Mouse (Mus musculus) myocyte (in vitro differentiated cells): ENCODE data around the gene Plg. TPM values are rescaled to one million over a fixed set of nuclear protein-coding genes. Genes with fewer than 3 reads are reported as not detected.

ENCODE experiments used
- H3K27me3 ChIP-seq: one replicate; pipeline ENCODE4 v1.6.1; 2011; ENCODE audit not compliant: control insufficient read depth, insufficient read depth, insufficient read length
- H3K36me3 ChIP-seq: one replicate; pipeline ENCODE4 v1.6.1; 2011; ENCODE audit not compliant: control insufficient read depth, insufficient read depth
- H3K4me2 ChIP-seq: one replicate; pipeline ENCODE4 v1.6.1; 2011; ENCODE audit warnings: low read depth, control low read depth
- H3K4me3 ChIP-seq: one replicate; pipeline ENCODE4 v1.5.1; 2011; ENCODE audit warnings: mild to moderate bottlenecking, control low read depth, moderate library complexity
- H3K79me2 ChIP-seq: one replicate; pipeline ENCODE4 v1.6.1; 2011; ENCODE audit not compliant: control insufficient read depth, insufficient read depth
- H3ac ChIP-seq: one replicate; pipeline ENCODE4 v1.6.1; 2011; ENCODE audit not compliant: control insufficient read depth, insufficient read length
- CEBPB ChIP-seq: IDR thresholded peaks from 2 replicates; pipeline ENCODE4 v1.6.1; 2011; ENCODE audit warnings: mild to moderate bottlenecking, moderate library complexity; ENCODE audit not compliant: poor library complexity, insufficient read depth, severe bottlenecking
- E2F4 ChIP-seq: IDR thresholded peaks from one replicate; pipeline ENCODE4 v1.6.1; 2011; ENCODE audit warnings: mild to moderate bottlenecking, control low read depth, moderate library complexity; ENCODE audit not compliant: insufficient read depth
- MAX ChIP-seq: IDR thresholded peaks from one replicate; pipeline ENCODE4 v1.6.1; 2011; ENCODE audit warnings: low read depth, mild to moderate bottlenecking, control low read depth
- MYOD1 ChIP-seq, 3 experiments: IDR thresholded peaks; one replicate each; pipeline ENCODE4 v1.6.1; 2011; ENCODE audit warnings: control low read depth in 2 of 3, low read depth in 2 of 3, mild to moderate bottlenecking in 2 of 3, moderate library complexity in 1 of 3; ENCODE audit not compliant: insufficient read length in 2 of 3, control insufficient read depth in 1 of 3
- MYOG ChIP-seq, 3 experiments: IDR thresholded peaks; one replicate each; pipeline ENCODE4 v1.6.1; 2011; ENCODE audit warnings: control low read depth in 2 of 3, low read depth in 2 of 3, mild to moderate bottlenecking in 2 of 3; ENCODE audit not compliant: insufficient read length in 2 of 3, control insufficient read depth in 1 of 3, insufficient read depth in 1 of 3
- POLR2A ChIP-seq: IDR thresholded peaks from one replicate; pipeline ENCODE4 v1.6.1; 2011; ENCODE audit warnings: low read depth, mild to moderate bottlenecking, control low read depth, moderate library complexity; ENCODE audit not compliant: insufficient read length
- POLR2AphosphoS2 ChIP-seq: IDR thresholded peaks from one replicate; pipeline ENCODE4 v1.6.1; 2011; ENCODE audit warnings: low read depth, control low read depth; ENCODE audit not compliant: insufficient read length
- REST ChIP-seq: IDR thresholded peaks from one replicate; pipeline ENCODE4 v1.6.1; 2011; ENCODE audit warnings: mild to moderate bottlenecking, control low read depth, moderate library complexity; ENCODE audit not compliant: insufficient read depth, insufficient read length
- SRF ChIP-seq: IDR thresholded peaks from one replicate; pipeline ENCODE4 v1.6.1; 2011; ENCODE audit warnings: low read depth; ENCODE audit not compliant: control insufficient read depth, insufficient read length
- TCF12 ChIP-seq: IDR thresholded peaks from one replicate; pipeline ENCODE4 v1.6.1; 2011; ENCODE audit warnings: mild to moderate bottlenecking, control low read depth; ENCODE audit not compliant: poor library complexity, insufficient read depth, severe bottlenecking
- TCF3 ChIP-seq: IDR thresholded peaks from one replicate; pipeline ENCODE4 v1.6.1; 2011; ENCODE audit warnings: low read depth, control low read depth; ENCODE audit not compliant: insufficient read length
- USF1 ChIP-seq: IDR thresholded peaks from one replicate; pipeline ENCODE4 v1.6.1; 2011; ENCODE audit warnings: low read depth, mild to moderate bottlenecking, control low read depth, moderate library complexity
- polyA plus RNA-seq: library from polyadenylated mRNA; unstranded; fragments of >200 nt; fragmentation: generic; extraction: Trizol; gene quantifications from one replicate; pipeline ENCODE4 v1.2.1, GENCODE M21; 2012; ENCODE audit warnings: missing spikeins

The Plg gene
- polyA plus RNA-seq, 1 experiment = not detected

DNA sequence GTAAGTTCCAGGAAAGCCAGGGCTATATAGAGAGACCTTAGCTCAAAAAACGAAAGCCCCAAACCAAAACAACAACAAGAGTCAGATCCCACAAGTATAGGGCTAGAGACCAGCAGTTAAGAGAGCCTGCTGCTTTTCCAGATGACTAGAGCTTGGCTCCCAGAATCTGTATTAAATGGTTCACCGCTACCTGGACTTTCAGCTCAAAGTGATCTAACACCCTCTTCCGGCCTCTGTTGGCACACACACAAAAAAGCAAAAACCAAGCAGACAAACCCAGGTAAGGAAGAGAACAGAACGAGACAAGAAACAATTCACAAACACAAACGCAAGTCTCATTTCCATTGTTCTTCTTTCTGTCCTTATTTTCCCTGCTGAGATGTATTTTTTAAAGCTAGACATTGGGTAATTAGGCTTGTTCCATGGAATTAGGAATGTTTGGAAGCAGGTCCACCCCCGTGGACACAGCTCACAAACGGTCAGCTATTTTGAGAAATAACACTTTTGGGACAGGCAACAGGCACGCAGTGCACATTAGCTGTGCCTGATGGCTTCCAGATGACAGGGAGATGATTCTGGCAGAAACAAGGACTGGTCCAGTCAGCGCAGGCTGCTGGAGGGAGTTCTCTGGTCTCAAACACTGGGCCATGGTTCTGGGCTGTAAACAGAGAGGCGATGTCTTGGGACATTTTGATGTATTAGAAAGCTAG lies 33.9 kb downstream of the Plg start:
- no peak overlapping the region for H3ac ChIP-seq

DNA sequence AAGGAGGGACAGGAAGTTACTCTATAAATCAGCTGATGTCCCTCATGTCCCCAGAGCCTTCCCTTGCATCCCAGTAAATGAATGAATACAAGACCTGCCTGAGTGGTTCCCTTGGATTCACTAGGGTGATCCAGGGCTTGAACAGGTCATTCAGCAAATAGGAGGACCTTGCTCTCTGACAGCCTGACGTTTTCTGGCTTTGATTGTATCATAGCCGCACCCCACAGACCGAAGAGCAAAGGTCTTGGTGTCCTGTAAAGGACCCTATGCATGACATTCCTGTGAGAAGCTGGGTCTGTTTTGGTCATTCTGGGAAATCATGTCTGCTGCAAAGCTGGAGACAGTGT lies 34.5 kb downstream of the Plg start:
- Histone ChIP-seq H3K79me2 (no peaks in the 10 kb centered on the region), H3K27me3 (peaks cover 25% of the 10 kb centered on the region), H3K36me3 (no peaks in the 10 kb centered on the region), H3K4me3 (no peak overlapping the region), H3K4me2 (no peak overlapping the region), H3ac (no peak overlapping the region)
- no peak for TF ChIP-seq REST
- TF ChIP-seq TCF12 = no peak
- no peak for TF ChIP-seq MYOD1 (IDR thresholded peaks at IDR 0.05; ENCODE audit: control insufficient read depth in 1 of 3, insufficient read length in 2 of 3, low read depth in 2 of 3)
- no peak for TF ChIP-seq CEBPB
- TF ChIP-seq MAX = no peak
- no peak for TF ChIP-seq TCF3

More for the DNA sequence above, 33.9 kb downstream of the Plg start:
- H3K79me2 ChIP-seq = no peaks in the 10 kb centered on the region
- H3K36me3 ChIP-seq = no peaks in the 10 kb centered on the region
- no peak for TF ChIP-seq E2F4
- TF ChIP-seq POLR2A = no peak
- no peak for TF ChIP-seq REST
- no peak for TF ChIP-seq MYOG (IDR thresholded peaks at IDR 0.05; ENCODE audit: control insufficient read depth in 1 of 3, insufficient read depth in 1 of 3, insufficient read length in 2 of 3, low read depth in 2 of 3)
- TF ChIP-seq TCF3 = no peak
- TF ChIP-seq POLR2AphosphoS2 = no peak
- no peak for TF ChIP-seq MYOD1 (IDR thresholded peaks at IDR 0.05; ENCODE audit: control insufficient read depth in 1 of 3, insufficient read length in 2 of 3, low read depth in 2 of 3)
- TF ChIP-seq SRF = no peak
- TF ChIP-seq MAX = no peak
- TF ChIP-seq USF1 = no peak
- no peak for TF ChIP-seq TCF12
- TF ChIP-seq CEBPB = no peak
- H3K4me2 ChIP-seq = no peak overlapping the region
- no peak overlapping the region for H3K4me3 ChIP-seq
- H3K27me3 ChIP-seq = peaks cover 20% of the 10 kb centered on the region

DNA sequence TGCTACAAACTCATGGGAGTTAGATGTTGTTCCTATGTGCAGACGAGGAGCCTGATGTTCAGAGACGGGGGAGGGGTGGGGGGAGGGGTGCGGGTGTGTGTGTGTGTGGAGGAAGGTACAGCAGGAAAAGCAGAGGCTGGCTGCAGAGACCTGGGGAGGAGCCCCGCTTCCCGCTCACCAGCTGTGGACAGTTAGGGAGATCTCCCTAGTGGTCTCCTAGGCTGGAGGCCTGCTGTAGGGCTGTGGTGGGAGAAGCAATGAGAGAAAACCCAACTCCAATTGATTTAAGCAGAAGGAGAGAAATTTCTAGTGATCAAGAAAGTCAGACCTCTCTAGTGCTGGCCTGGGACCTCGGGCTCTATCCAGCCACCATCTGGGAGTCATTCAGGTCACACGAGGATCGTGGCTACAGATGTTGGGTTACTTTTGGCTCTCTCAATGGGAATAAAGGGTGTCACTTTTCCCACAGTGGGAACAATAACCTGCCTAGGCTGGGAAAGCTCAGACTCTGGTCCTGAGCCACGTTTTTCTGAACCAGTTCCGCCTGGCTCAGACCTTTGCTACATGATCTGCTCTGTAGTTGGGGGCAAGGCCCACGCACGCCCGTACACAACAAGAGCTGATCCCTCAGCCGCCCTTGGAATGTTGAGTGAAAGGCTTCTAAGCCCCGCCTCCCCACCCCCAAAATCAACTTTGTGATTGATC lies 36.8 kb downstream of the Plg start:
- TF ChIP-seq CEBPB = no peak
- no peak for TF ChIP-seq POLR2AphosphoS2
- no peak for TF ChIP-seq E2F4
- TF ChIP-seq TCF12 = no peak
- TF ChIP-seq MYOD1 (IDR thresholded peaks at IDR 0.05; ENCODE audit: control insufficient read depth in 1 of 3, insufficient read length in 2 of 3, low read depth in 2 of 3) = no peak
- no peak for TF ChIP-seq USF1
- TF ChIP-seq POLR2A = no peak
- no peak for TF ChIP-seq MYOG (IDR thresholded peaks at IDR 0.05; ENCODE audit: control insufficient read depth in 1 of 3, insufficient read depth in 1 of 3, insufficient read length in 2 of 3, low read depth in 2 of 3)
- no peak for TF ChIP-seq MAX
- no peak for TF ChIP-seq TCF3
- no peak for TF ChIP-seq SRF
- Histone ChIP-seq H3K27me3 (peaks cover 43% of the 10 kb centered on the region), H3K4me3 (no peak overlapping the region)

DNA sequence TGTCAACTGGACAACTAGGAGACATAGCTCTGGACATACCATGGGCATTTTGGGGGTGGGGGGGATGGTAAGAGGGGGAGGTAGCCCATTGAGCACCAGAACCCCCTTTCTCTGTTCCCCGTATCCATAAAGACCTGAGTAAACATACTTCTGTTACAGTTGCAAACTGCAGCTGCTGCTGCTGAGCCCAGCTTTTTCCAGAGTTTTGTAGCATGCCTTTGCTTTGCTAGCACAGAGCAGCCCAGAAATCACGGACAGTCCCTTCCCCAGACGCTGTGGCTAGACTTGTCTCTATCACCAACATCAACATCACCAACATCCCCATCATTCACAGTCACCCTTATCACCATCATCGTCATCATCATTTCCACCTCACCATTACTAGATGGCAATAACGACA lies 37.3 kb downstream of the Plg start:
- Histone ChIP-seq H3K4me2 (no peak overlapping the region), H3K4me3 (no peak overlapping the region), H3K79me2 (no peaks in the 10 kb centered on the region), H3K36me3 (no peaks in the 10 kb centered on the region), H3K27me3 (peaks cover 43% of the 10 kb centered on the region), H3ac (no peak overlapping the region)
- TF ChIP-seq CEBPB (no peak), MAX (no peak), POLR2AphosphoS2 (no peak), MYOD1 (IDR thresholded peaks at IDR 0.05; ENCODE audit: control insufficient read depth in 1 of 3, insufficient read length in 2 of 3, low read depth in 2 of 3) (no peak), E2F4 (no peak), MYOG (IDR thresholded peaks at IDR 0.05; ENCODE audit: control insufficient read depth in 1 of 3, insufficient read depth in 1 of 3, insufficient read length in 2 of 3, low read depth in 2 of 3) (no peak), TCF12 (no peak), SRF (no peak)

More for the DNA sequence above, 36.8 kb downstream of the Plg start:
- no peaks in the 10 kb centered on the region for H3K36me3 ChIP-seq
- no peak overlapping the region for H3K4me2 ChIP-seq
- no peak overlapping the region for H3ac ChIP-seq
- no peaks in the 10 kb centered on the region for H3K79me2 ChIP-seq
